Mouse (Mus musculus) erythroblast, embryonic 14.5 days (primary cell): Measurements from ENCODE around the gene Akt2.

Experiments used
- GATA1 ChIP-seq: IDR thresholded peaks from 2 replicates; pipeline ENCODE4 v1.6.1; 2012; ENCODE audit warnings: low read length, inconsistent platforms, mixed read lengths
- TAL1 ChIP-seq: IDR thresholded peaks from 3 replicates; pipeline ENCODE4 v1.6.1; 2012; ENCODE audit warnings: low read length, inconsistent platforms, mixed read lengths

DNA sequence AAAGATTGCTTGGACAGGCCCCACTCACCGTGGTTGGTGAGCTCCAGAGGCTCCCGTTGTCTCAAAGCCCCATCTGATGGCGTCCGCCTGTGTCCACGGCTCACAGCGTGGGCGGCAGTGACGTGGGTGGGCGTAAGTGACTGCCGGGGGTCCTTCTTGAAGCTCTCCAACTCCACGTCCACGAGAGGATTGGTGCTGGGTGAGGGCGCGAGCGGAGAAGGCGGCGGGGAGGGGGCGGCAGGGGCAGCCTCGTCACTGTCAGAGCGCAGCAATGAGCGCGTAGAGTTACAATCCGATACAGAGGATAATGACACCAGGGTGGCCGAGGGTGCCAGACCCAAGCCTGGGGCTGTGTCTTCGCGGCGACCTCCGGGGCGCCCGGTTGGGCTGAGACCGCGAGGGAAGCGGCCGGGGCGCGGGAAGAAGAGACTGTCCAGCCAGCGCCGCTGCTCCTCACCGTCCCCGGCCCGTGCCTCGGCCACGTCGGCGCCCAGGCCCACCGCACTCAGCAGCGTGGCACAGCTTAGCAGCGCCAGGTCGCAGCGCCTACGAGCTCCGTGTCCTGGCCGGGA, 66.6 kb downstream of the Akt2 start:
- no peak for TF ChIP-seq GATA1
- no peak for TF ChIP-seq TAL1
